Mouse (Mus musculus) neural tube, embryonic 13.5 days (tissue): Measurements from ENCODE around the gene Htr5b. TPM values are rescaled to one million over a fixed set of nuclear protein-coding genes. Genes with fewer than 3 reads are reported as not detected.

Experiments used
- ATAC-seq: fragments of 200-750 bp; cut with Nextera tagmentation; 2 replicates; pipeline ENCODE4 v1.8.0; 2017; ENCODE audit warnings: low read depth, mild to moderate bottlenecking, moderate TSS enrichment, moderate library complexity
- H3K27ac ChIP-seq: fragments of 300-500 bp; sonication (generic); replicated peaks from 2 replicates; pipeline ENCODE4 v1.5.1; 2015; ENCODE audit warnings: moderate library complexity, mild to moderate bottlenecking, inconsistent platforms
- H3K27me3 ChIP-seq: fragments of 300-500 bp; sonication (generic); 2 replicates; pipeline ENCODE4 v1.6.1; 2015; ENCODE audit warnings: mild to moderate bottlenecking, inconsistent platforms
- H3K36me3 ChIP-seq: fragments of 300-500 bp; sonication (generic); 2 replicates; pipeline ENCODE4 v1.6.1; 2015; ENCODE audit warnings: mild to moderate bottlenecking, inconsistent platforms
- H3K4me1 ChIP-seq: fragments of 300-500 bp; sonication (generic); replicated peaks from 2 replicates; pipeline ENCODE4 v1.6.1; 2015; ENCODE audit warnings: inconsistent platforms
- H3K4me2 ChIP-seq: fragments of 300-500 bp; sonication (generic); 2 replicates; pipeline ENCODE4 v1.6.1; 2015; ENCODE audit warnings: inconsistent platforms, mild to moderate bottlenecking, moderate library complexity
- H3K4me3 ChIP-seq: fragments of 300-500 bp; sonication (generic); 2 replicates; pipeline ENCODE4 v1.5.1; 2015; ENCODE audit warnings: mild to moderate bottlenecking, inconsistent platforms
- H3K9ac ChIP-seq: fragments of 300-500 bp; sonication (generic); 2 replicates; pipeline ENCODE4 v1.6.1; 2015; ENCODE audit warnings: moderate library complexity, mild to moderate bottlenecking, inconsistent platforms
- H3K9me3 ChIP-seq: fragments of 300-500 bp; sonication (generic); 2 replicates; pipeline ENCODE4 v1.6.1; 2016; ENCODE audit warnings: inconsistent platforms
- WGBS: fragments of 180-500 bp; shearing (Covaris S2); methylation state at CpG from one replicate; pipeline ENCODE4 v1.1.7; 2015; 5-methylcytosine and 5-hydroxymethylcytosine counted together
- polyA plus RNA-seq: library from polyadenylated mRNA; unstranded; fragments of >200 nt; fragmentation: Nextera tagmentation; extraction: Ambion mirVana; gene quantifications from 2 replicates; pipeline ENCODE4 v1.2.1, GENCODE M21; 2015

Gene Htr5b
- 0.13 and 0.50 TPM in 2 replicates for polyA plus RNA-seq

DNA sequence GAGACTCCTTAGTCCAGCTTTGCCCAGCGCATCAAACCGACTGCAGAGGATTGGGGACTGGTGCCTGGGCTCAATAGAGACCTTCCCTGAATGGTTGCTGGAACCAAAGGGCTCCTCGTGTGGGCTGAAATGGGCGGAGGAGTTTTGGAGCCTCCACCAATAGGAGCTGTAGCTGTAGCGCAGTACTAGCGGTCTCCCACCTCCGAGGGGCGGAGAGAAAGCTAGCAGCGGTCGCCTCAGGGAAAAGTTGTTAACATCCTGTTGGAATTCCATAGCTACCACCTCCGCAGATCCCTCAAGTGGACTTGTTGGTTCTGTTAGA, at the start of gene Htr5b:
Gene Htr5b (minus strand): TSS at position 67 of the 322 bp plus-strand sequence.
- peaks cover 16% of the 10 kb centered on the region for H3K4me1 ChIP-seq
- peak; percentile 89 for ATAC-seq
- peak within 1 kb of the TSS; percentile 57 for H3K4me2 ChIP-seq
- H3K36me3 ChIP-seq = no peaks in the 10 kb centered on the region
- no peak within 1 kb of the TSS for H3K27ac ChIP-seq
- WGBS = 4% methylated on average over 11 of the region's 11 CpGs
- H3K27me3 ChIP-seq = peaks cover 38% of the 10 kb centered on the region
- H3K4me3 ChIP-seq = peak within 1 kb of the TSS; percentile 30
- 0 out of 2 replicates have a peak within 1 kb of the TSS, but pooled peaks have one; percentile 34 for H3K9ac ChIP-seq
- no peaks in the 10 kb centered on the region for H3K9me3 ChIP-seq

DNA sequence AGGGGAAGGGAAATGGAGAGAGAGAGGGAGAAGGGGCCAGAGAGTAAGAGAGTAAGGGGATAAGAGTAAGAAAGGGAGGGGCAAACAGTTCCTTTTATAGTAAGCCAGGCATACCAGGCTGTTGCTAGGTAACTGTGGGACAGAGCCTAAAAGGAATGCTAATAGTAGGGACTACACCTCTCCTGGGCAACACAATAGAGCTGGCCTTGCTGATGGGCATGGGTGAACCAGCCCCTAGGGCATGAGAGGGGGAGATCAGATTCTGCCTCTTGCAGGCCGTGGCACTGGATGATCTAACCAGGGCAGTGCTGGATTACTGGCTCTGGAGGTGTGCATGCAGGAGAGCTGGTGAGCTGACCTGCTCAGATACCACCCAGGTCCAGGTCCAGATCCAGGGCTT, 49.2 kb upstream of the Htr5b start:
- Histone ChIP-seq H3K4me1 (no peaks in the 10 kb centered on the region), H3K27me3 (no peaks in the 10 kb centered on the region), H3K27ac (no peak overlapping the region), H3K9me3 (no peaks in the 10 kb centered on the region), H3K4me3 (no peak overlapping the region), H3K36me3 (no peaks in the 10 kb centered on the region), H3K4me2 (no peak overlapping the region), H3K9ac (no peak overlapping the region)
- no peak for ATAC-seq
- WGBS = 29% methylated on average over 1 of the region's 1 CpGs

DNA sequence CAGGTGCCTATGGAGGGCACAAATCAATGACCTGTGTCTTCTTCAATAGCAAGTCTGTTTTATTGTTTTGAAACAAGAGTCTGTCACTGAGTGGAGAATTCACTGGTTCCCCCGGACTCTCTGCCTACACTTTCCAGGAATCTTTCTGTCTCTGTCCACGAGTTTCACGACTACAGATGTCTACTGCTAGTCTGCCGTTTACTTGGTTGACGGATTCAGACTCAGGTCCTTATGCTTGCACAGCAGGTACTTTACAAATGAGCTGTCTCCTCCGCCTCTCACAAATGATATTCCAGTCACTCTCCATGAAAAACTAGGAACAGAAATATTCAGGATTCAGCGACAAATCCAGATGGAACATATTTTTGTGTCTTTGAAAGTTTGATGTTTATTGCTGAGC, 42.3 kb upstream of the Htr5b start:
- H3K9ac ChIP-seq = no peak overlapping the region
- no peak overlapping the region for H3K27ac ChIP-seq

DNA sequence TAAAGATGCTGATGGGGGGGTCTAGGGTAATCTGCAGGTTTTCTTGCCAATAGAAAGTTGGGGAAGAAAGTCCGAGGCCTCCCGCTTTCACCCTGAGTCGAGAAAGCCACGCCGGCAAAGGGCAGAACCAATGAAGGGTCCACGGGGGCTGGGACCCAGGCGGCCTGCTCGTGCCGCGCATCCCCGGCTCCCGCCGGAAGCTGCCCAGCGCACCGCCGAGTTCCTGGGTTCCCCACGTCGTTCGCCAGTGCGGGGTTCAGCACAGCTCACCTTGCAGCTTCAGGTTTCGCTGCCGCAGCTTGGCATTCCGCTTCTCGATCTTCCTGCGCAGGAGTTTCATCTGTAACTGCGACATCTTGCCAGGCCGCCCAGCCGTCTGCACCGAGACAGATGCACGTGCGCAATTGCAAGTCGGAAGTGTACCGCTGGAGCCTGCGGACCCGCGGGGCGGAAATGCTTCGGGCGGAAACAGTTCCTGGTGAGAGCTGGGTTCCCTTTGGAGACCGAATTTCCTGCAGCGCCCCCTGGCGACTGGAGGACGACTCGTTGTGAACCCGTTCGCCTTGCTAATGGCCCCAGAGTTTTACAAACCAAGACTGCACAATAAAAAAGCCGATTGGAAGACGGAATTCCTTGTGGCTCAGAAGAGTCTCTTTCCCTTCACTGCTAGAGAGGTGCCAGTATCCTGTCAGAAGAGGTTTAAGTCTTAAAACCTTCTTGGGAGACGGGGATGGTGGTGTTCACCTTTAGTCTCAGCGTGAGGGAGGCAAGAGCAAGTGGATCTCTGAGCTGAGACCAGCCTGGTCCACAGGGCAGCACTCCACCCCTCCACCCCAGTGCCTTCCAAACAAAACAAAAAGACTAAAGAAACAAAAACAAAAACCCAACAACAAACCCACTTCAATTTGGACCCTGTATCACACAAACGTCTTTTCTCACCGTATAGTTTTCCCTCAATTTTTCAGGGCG, 39.5 kb upstream of the Htr5b start, which contains the start of gene Ddx18:
Gene Ddx18 (minus strand): TSS at position 469 of the 969 bp plus-strand sequence.
- Histone ChIP-seq H3K9ac (peak within 1 kb of the TSS; percentile 79), H3K4me3 (peak within 1 kb of the TSS; percentile 84), H3K36me3 (peaks cover 27% of the 10 kb centered on the region), H3K4me1 (peaks cover 9% of the 10 kb centered on the region), H3K27ac (peak within 1 kb of the TSS; percentile 75), H3K9me3 (no peaks in the 10 kb centered on the region), H3K4me2 (peak within 1 kb of the TSS; percentile 86), H3K27me3 (no peaks in the 10 kb centered on the region)
- WGBS = 6% methylated on average over 53 of the region's 53 CpGs
- ATAC-seq = peak; percentile 99

More for the DNA sequence above, 42.3 kb upstream of the Htr5b start:
- 83% methylated on average over 7 of the region's 7 CpGs for WGBS
- Histone ChIP-seq H3K27me3 (no peaks in the 10 kb centered on the region), H3K4me3 (no peak overlapping the region), H3K4me1 (peaks cover 9% of the 10 kb centered on the region), H3K4me2 (no peak overlapping the region), H3K9me3 (no peaks in the 10 kb centered on the region), H3K36me3 (peaks cover 2% of the 10 kb centered on the region; the same call in 1 of the 2 replicates)
- no peak for ATAC-seq

DNA sequence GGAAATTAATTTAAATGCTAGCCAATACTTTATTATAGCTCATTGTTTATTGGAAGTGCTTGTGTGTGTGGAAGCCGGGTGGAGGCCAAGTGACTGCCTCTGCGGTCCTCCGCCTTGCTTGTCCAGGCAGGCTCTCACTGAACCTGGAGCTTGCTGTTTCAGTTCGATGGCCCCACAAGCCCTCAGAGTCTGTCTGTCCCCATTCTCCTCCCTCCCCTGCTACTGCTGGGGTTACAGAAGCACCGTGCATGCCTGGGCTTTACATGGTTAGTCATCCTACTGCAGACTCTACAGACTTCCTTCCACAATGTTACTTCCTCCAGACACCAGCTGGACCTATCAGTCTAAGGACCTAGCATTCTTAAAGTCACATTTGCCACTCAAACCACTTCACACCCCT, 29.6 kb upstream of the Htr5b start:
- H3K27me3 ChIP-seq = no peaks in the 10 kb centered on the region
- 94% methylated on average over 5 of the region's 5 CpGs for WGBS
- peaks cover 96% of the 10 kb centered on the region for H3K36me3 ChIP-seq
- H3K4me2 ChIP-seq = no peak overlapping the region
- no peaks in the 10 kb centered on the region for H3K9me3 ChIP-seq
- H3K9ac ChIP-seq = no peak overlapping the region
- no peaks in the 10 kb centered on the region for H3K4me1 ChIP-seq
- H3K27ac ChIP-seq = no peak overlapping the region
- no peak for ATAC-seq
- H3K4me3 ChIP-seq = no peak overlapping the region

DNA sequence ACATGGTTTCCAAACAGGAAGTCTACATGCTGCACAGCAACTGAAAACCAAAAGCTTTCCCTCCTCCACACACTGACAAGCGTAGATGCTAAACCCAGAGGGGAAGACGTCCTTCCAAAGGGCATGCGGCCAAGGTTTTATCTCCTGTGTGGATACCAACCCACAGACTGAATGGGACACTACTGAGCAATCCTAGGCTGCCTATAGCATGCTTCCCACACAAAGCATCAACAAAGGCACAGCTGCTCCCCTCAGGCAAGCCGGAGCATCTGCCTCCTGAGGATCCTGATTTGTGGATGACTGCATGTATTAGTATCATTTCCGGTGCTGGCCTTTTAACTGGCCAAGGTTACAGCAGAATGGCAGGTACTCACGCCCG, 23.2 kb upstream of the Htr5b start:
- WGBS = 73% methylated on average over 7 of the region's 7 CpGs
- H3K4me2 ChIP-seq = no peak overlapping the region
- no peaks in the 10 kb centered on the region for H3K27me3 ChIP-seq
- no peaks in the 10 kb centered on the region for H3K4me1 ChIP-seq
- no peak overlapping the region for H3K9ac ChIP-seq
- no peaks in the 10 kb centered on the region for H3K9me3 ChIP-seq
- peak; percentile 65; the same call in 1 of the 2 replicates for ATAC-seq
- peaks cover 72% of the 10 kb centered on the region for H3K36me3 ChIP-seq
- H3K4me3 ChIP-seq = no peak overlapping the region
- H3K27ac ChIP-seq = no peak overlapping the region

DNA sequence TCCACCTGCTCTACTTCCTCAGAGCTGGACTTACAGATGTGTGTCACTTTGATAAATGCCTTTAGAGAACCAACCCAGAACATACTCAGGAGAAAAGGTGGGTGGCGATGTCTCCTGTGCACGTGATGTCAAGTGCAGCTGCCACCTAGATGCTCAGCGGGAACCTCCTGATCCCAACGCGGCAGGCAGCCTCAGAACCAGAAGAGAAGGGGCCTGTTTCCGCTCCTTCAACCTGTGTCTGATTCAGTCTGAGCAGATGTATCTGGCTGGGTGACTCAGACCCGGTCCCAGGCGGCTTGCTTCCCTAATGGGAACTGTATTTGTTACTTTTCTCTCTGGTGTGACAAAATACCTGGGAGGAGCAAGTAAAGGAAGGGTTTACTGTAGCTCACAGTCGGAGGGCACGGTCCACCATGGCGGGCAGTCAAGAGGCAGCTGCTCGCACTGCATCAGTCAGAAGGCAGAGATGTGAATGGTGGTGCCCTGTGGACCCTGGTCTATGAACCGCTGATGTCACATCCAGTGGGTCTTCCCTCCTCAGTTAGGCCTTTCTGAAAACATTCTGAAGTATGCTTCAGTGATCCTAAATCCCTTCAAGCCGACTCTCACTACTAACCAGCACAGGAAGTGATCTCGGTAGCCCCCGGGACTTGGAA, 22.7 kb upstream of the Htr5b start:
- H3K4me3 ChIP-seq = no peak overlapping the region
- H3K9ac ChIP-seq = no peak overlapping the region
- H3K27ac ChIP-seq = no peak overlapping the region
- H3K27me3 ChIP-seq = no peaks in the 10 kb centered on the region
- H3K9me3 ChIP-seq = no peaks in the 10 kb centered on the region
- 88% methylated on average over 16 of the region's 16 CpGs for WGBS
- peaks cover 67% of the 10 kb centered on the region for H3K36me3 ChIP-seq
- H3K4me2 ChIP-seq = no peak overlapping the region
- ATAC-seq = no peak
- H3K4me1 ChIP-seq = no peaks in the 10 kb centered on the region

DNA sequence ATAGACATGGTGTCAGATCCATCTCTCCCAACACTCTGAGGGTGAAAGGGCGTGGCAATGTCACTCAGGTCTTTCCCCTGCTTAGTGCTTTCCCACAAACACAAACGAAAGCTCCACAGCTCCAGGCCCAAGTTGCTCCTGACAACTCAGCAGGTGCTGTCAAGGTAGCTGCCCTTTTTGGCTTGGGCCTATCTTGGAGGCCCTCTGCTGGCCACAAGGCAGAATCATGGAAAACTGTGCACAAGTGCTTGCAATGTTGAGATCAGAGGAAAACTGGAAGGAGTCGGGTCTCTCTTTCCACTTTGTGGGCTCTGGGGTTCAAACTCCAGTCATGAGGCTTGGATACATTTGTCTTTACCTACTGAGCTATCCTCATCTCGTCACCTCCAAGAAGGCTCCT, 21.2 kb upstream of the Htr5b start:
- H3K27ac ChIP-seq = no peak overlapping the region
- peaks cover 52% of the 10 kb centered on the region for H3K36me3 ChIP-seq
- no peak overlapping the region for H3K4me3 ChIP-seq
- no peaks in the 10 kb centered on the region for H3K9me3 ChIP-seq
- no peak for ATAC-seq
- WGBS = 76% methylated on average over 4 of the region's 4 CpGs
- H3K9ac ChIP-seq = no peak overlapping the region
- no peaks in the 10 kb centered on the region for H3K4me1 ChIP-seq
- H3K4me2 ChIP-seq = no peak overlapping the region
- H3K27me3 ChIP-seq = no peaks in the 10 kb centered on the region

DNA sequence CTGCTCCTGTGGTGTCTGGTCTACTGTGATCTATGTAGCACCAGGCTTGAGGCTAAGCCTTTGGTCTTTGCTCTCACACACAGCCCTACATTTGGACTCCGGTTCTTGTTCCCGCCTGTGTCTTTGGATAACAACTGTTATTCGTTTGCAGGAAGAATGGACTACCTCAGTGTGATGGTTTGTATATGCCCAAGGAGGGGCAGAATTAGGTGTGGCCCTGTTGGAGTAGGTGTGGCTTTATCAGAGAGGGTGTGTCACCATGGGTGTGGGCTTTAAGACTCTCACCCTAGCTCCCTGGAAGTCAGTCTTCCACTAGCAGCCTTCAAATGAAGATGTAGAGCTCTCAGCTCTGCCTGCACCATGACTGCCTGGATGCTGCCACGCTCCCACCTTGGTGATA, 20.4 kb upstream of the Htr5b start:
- ATAC-seq = no peak; the same call in 1 of the 2 replicates
- H3K9ac ChIP-seq = no peak overlapping the region
- no peak overlapping the region for H3K4me2 ChIP-seq
- no peaks in the 10 kb centered on the region for H3K9me3 ChIP-seq
- H3K36me3 ChIP-seq = peaks cover 46% of the 10 kb centered on the region
- no peak overlapping the region for H3K27ac ChIP-seq
- no peak overlapping the region for H3K4me3 ChIP-seq
- no peaks in the 10 kb centered on the region for H3K27me3 ChIP-seq
- no peaks in the 10 kb centered on the region for H3K4me1 ChIP-seq
- WGBS = 93% methylated on average over 4 of the region's 4 CpGs

DNA sequence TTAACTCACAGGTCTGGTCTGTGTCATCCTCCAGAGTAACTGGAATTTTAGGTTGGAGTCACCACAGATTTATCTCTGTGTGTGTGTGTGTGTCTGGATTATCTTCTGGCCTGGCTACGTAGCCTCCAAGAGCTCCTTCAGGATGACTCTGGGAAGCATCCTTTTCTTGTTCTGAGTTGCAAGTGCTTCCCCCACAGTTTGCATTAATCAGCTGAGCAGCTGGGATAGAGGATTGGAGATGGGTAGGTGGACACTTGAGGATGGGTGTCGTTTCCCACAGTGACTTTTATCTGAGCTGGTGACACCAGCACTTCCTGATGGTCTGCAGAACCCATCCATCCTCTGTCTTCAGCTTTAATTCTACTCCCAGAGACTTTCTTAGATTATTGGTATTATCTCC, 18.6 kb upstream of the Htr5b start:
- Histone ChIP-seq H3K9me3 (no peaks in the 10 kb centered on the region), H3K4me2 (no peak overlapping the region), H3K27me3 (no peaks in the 10 kb centered on the region), H3K9ac (no peak overlapping the region), H3K4me3 (no peak overlapping the region), H3K27ac (no peak overlapping the region), H3K36me3 (peaks cover 28% of the 10 kb centered on the region), H3K4me1 (no peaks in the 10 kb centered on the region)
- no peak for ATAC-seq
- 86% methylated on average over 2 of the region's 2 CpGs for WGBS

DNA sequence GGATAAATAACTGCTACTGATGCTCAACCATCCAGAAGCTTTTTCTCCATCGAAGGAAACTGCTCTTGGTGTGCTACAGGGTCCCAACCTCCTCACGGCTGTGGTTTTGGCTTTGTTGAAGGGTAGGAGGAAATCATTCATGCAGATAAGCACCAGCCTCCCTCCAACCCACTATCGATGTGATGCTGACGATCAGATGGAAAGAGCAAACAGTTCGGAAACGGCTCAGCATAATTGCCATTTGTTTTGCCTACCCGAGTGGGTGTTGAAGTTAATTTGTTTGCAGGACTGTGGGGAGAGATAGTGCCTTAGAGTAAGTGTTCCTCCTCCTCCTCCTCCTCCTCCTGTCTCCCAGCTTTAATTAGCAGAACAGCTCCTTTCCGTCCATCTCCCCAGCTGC, 12.1 kb upstream of the Htr5b start:
- no peaks in the 10 kb centered on the region for H3K36me3 ChIP-seq
- H3K27me3 ChIP-seq = no peaks in the 10 kb centered on the region
- H3K9ac ChIP-seq = no peak overlapping the region
- no peak for ATAC-seq
- H3K4me1 ChIP-seq = no peaks in the 10 kb centered on the region
- no peaks in the 10 kb centered on the region for H3K9me3 ChIP-seq
- H3K4me2 ChIP-seq = no peak overlapping the region
- H3K27ac ChIP-seq = no peak overlapping the region
- WGBS = 83% methylated on average over 8 of the region's 8 CpGs
- H3K4me3 ChIP-seq = no peak overlapping the region

DNA sequence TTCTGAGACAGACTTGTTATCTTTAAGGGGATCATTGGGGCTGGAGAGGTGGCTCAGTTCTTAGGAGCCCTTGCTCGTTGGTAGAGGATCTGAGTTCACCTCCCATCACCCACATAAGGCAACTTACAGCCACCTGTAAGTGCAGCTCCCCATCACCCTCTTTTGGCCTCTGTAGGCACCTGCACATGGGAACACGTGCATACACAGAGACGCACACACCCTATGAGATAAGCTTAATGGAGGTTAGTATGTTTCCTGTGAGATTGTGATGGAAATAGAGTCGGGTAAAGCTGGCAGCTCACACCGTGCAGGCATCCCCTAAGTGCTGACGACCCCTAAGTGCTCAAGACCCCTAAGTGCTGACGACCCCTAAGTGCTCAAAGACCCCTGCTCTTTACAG, 3.2 kb upstream of the Htr5b start:
- Histone ChIP-seq H3K27me3 (peaks cover 31% of the 10 kb centered on the region), H3K9me3 (no peaks in the 10 kb centered on the region), H3K9ac (no peak overlapping the region), H3K4me1 (peaks cover 16% of the 10 kb centered on the region), H3K4me2 (no peak overlapping the region), H3K36me3 (no peaks in the 10 kb centered on the region), H3K27ac (no peak overlapping the region), H3K4me3 (no peak overlapping the region)
- WGBS = 75% methylated on average over 7 of the region's 7 CpGs
- no peak for ATAC-seq
